Mouse (Mus musculus) ovary, postnatal 14 days (tissue): ENCODE results near the gene Akap8l.
A peak's percentile ranks its signal among the peaks of the same experiment; 100 is the strongest.

Experiments
- DNase-seq: peaks from one replicate; pipeline ENCODE4 v3.0.0; 2022; ENCODE audit warnings: low spot score

Akap8l gene

DNA sequence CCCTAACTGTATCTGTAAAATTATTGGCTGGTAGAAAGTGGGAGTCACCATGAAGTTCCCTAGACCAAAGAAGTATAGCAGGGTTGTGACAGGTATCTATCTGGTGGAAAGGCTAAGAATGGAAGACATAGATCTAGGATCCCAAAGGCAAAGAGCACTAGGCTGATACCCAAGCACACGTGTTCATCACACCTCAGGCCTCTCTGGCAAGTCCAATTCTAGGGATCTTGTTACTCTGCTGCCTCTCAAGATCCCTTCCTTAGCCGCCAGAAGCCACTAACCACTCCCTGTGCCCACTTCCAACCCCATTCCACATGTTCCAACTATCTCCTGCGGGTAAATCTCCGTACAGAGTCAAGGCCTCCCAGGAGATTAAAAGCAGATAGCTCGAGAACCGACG, 30.5 kb downstream of the Akap8l start:
- DNase-seq: peak; percentile 11

- no peak for DNase-seq
Measured at GRCm38 (mm10) chr17:32317708-32318107, 32.7 kb downstream of the Akap8l start.

GRCm38 (mm10) chr17:32317032-32317431, 33.4 kb downstream of the Akap8l start:
- DNase-seq: no peak

DNA sequence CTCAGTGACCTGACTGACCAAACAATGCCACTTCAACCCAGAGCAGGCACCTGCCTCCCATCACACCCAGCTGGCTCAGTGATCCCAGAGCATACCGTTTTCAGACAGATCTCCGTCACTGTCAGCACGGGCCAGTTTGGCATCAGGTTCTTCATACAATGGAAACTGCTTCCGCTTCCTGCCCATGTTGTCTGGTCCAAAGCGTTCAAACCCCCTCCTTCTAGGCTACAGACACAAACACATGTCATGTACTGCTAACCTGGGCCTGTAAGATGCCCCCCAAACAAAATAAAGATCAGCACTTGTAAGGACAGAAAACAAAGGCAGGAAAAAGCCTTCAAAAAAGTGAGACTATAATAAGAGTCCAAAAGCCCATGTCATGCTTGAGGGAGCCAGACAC, 34.8 kb downstream of the Akap8l start:
- no peak for DNase-seq

- DNase-seq: no peak
Measured at GRCm38 (mm10) chr17:32313892-32314291, 36.5 kb downstream of the Akap8l start.

DNA sequence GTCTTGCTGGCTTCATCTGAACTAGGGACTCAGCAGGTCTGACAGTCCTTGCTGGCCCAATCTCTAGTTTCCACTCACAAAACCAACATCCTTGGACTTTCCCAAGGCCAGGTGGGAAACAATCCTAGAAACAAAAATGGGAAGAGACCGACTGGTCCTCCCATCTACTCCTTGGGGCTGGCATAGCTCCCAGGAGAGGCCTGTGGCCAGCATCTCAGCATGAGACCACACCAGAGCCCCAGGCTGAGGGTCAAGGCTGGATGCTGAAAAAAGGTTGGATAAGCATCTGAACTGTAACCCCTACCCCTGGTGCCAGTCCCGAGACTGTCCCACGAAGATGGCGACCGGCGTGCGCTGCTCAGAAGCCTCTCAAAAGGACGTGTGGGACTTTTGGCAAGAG, 37.6 kb downstream of the Akap8l start:
- no peak for DNase-seq

GRCm38 (mm10) chr17:32307963-32308362, 42.4 kb downstream of the Akap8l start:
- no peak for DNase-seq

GRCm38 (mm10) chr17:32298125-32298524, 52.3 kb downstream of the Akap8l start:
- DNase-seq: no peak

DNA sequence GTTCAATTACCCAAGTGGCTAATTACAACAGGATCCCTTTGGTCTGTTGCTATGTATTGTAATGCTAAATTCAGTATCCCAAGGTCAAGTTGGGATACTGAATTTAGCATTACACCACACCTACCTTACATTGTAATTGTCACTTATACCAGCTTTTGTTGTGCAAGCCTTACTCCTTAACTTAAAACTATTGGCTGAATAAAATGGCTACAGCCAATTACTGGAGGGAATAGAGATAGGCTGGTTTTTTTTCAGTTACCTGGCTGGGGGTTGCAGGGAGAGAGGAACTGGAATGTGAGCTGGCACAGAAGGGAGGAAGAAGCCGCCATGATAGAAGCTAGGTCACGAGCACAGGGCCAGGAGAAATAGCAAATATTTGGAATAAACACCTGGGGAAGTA, 54.5 kb downstream of the Akap8l start:
- no peak for DNase-seq

DNA sequence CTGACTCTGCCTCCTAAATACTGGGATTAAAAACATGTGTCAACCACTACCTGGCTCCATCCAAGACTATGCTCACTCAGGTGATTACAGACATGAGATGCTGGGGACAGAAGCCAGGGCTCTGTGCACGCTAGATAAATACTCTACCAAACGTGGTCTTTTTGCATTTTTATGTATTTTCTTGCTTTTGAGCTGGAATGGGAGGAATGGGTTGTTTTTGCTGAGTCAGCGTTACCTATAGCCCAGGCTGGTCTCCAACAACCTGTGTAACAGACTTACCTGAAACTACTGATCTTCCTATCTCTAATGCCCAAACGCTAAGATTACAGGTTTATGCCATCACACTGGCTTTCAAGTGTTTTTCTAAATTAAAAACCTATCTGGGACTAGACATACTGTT, 55.2 kb downstream of the Akap8l start:
- no peak for DNase-seq

GRCm38 (mm10) chr17:32285138-32285670, 65.2 kb downstream of the Akap8l start:
- DNase-seq: no peak

DNA sequence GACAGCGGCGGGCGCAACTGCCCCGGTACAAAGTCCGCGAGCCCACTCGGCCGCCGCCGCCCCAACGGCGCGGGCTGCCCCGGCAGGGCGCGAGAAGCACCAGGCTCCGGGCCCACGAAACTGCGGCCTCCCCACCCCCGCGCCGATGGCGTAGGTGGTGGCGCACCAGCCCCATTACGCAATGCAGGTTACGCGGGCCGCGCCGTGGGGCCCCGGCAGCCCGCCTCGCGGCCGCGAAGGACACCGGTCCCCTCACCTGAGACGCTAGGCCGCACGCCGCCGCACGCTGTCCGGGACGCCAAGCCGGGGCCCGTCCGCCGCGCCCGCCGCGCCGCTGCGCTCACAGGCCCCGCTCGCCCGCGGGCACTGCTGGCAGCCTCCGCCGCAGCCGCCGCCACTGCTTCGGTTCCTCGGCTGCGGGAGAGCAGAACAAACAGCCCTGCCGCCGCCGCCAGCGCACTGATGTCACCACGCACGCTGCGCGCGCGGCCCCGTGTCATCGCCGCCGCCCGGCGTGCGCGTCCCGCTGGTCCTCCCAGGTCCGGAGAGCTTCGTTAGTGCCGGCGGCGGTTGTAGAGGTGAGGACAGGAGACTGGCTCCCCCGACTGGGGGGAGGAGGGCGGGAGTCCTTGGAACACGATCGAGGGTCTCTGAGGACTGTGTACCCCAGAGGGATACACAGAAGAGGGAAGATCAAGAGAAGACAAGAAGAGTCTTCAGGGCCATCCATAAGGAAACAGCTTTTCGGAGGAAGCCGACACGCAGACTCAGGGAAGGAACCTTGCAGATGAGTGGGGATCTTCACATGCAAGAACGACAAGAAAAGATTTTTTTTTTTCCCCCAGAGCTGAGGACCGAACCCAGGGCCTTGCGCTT, 65.9 kb downstream of the Akap8l start, which contains the start of gene Brd4:
Gene Brd4 (minus strand): TSS at position 461 of the 876 bp plus-strand sequence.
- DNase-seq: peak; percentile 91

- DNase-seq: peak; percentile 20
Measured at GRCm38 (mm10) chr17:32283771-32284221, 66.6 kb downstream of the Akap8l start.

- no peak for DNase-seq
Measured at GRCm38 (mm10) chr17:32283341-32283740, 67.1 kb downstream of the Akap8l start.

DNA sequence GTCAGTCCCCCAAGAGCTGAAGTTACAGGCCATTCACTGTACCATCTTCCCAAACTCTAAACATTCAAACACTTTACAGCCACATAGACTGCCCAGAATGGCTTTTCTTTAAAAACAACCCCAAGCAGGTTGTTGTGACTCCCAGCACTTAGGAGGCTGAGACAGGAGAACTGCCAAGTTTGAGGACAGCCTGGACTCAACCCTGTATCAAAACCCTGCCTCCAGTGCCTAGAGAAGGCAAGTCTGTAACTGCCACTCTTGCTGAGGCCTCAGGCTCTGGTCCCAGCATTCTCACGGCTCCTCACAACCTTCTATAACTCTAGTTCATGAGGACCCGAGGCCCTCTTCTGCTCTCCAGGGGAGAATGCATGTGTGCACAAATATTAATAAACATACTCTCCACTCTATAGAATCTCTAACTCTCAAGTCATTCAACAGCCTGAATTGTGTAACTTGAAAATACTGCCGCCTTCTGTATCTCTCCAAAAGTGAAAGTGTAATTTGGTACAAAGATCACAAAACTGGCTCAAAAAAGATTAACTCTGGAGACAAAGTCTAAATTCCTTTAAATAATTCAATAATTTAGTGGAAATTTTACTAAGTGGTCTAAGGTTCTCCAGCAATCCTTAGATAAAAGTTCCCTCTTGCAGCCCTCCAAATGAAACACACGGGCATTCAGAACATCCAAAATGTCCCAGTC, 68.6 kb downstream of the Akap8l start:
- no peak for DNase-seq

GRCm38 (mm10) chr17:32281126-32281525, 69.3 kb downstream of the Akap8l start:
- DNase-seq: no peak

- no peak for DNase-seq
Measured at GRCm38 (mm10) chr17:32280575-32280974, 69.8 kb downstream of the Akap8l start.

GRCm38 (mm10) chr17:32277201-32277600, 73.2 kb downstream of the Akap8l start:
- DNase-seq: no peak

GRCm38 (mm10) chr17:32275568-32275967, 74.8 kb downstream of the Akap8l start:
- DNase-seq: no peak
